Mouse (Mus musculus): ENCODE measurements around the gene Wrap53.
"Not testable (repeated sequence)": the region's sequence is repeated elsewhere in the genome, so short reads cannot be mapped to it uniquely, and the experiment has no call there.

Gene Wrap53

GRCm38 (mm10) chr11:69560896-69561854 is 18.9 kb downstream of the Wrap53 start:
- no peak for DNase-seq

GRCm38 (mm10) chr11:69559851-69560765 is 19.9 kb downstream of the Wrap53 start, which contains the start of gene Efnb3:
Gene Efnb3 (minus strand): TSS chr11:69560205.
- DNase-seq: no peak

GRCm38 (mm10) chr11:69559183-69559582 is 20.9 kb downstream of the Wrap53 start:
- DNase-seq: no peak

- DNase-seq: no peak
Measured at GRCm38 (mm10) chr11:69558756-69559155, 21.3 kb downstream of the Wrap53 start.

- DNase-seq: no peak
Measured at GRCm38 (mm10) chr11:69557381-69557958, 22.6 kb downstream of the Wrap53 start.

- no peak for DNase-seq
Measured at GRCm38 (mm10) chr11:69554539-69555140, 25.4 kb downstream of the Wrap53 start.

- DNase-seq: no peak
Measured at GRCm38 (mm10) chr11:69553341-69553721, 26.7 kb downstream of the Wrap53 start.

GRCm38 (mm10) chr11:69552622-69553340 is 27.3 kb downstream of the Wrap53 start:
- DNase-seq: peak; percentile 66

- DNase-seq: no peak
Measured at GRCm38 (mm10) chr11:69551310-69551709, 28.7 kb downstream of the Wrap53 start.

- DNase-seq: no peak
Measured at GRCm38 (mm10) chr11:69549060-69549656, 30.9 kb downstream of the Wrap53 start, which contains the start of gene Dnah2. Gene Dnah2 (minus strand): TSS chr11:69549110.

GRCm38 (mm10) chr11:69547071-69547470 is 33.0 kb downstream of the Wrap53 start:
- DNase-seq: no peak

- peak; percentile 77 for DNase-seq
Measured at GRCm38 (mm10) chr11:69546423-69547053, 33.5 kb downstream of the Wrap53 start.

GRCm38 (mm10) chr11:69545957-69546356 is 34.1 kb downstream of the Wrap53 start:
- no peak for DNase-seq

- no peak for DNase-seq
Measured at GRCm38 (mm10) chr11:69543598-69543997, 36.5 kb downstream of the Wrap53 start.

- not testable (repeated sequence) for DNase-seq
Measured at GRCm38 (mm10) chr11:69541741-69542140, 38.3 kb downstream of the Wrap53 start.

- DNase-seq: no peak
Measured at GRCm38 (mm10) chr11:69540700-69541099, 39.4 kb downstream of the Wrap53 start.

GRCm38 (mm10) chr11:69534990-69535389 is 45.1 kb downstream of the Wrap53 start:
- DNase-seq: no peak

- no peak for DNase-seq
Measured at GRCm38 (mm10) chr11:69532480-69533150, 47.4 kb downstream of the Wrap53 start.

GRCm38 (mm10) chr11:69530755-69531154 is 49.3 kb downstream of the Wrap53 start:
- DNase-seq: not testable (repeated sequence)

- DNase-seq: not testable (repeated sequence)
Measured at GRCm38 (mm10) chr11:69530281-69530680, 49.8 kb downstream of the Wrap53 start.

Measured in right cerebral cortex, postnatal 25 days (tissue).